Mouse (Mus musculus): ENCODE data around the gene Rhot2. TPM values are rescaled to one million over a fixed set of nuclear protein-coding genes. Genes with fewer than 3 reads are reported as not detected.

Gene Rhot2
- polyA plus RNA-seq, 1 experiment = 206 TPM

- Histone ChIP-seq H3K4me3 (ENCODE audit: control insufficient read depth, insufficient read depth, low read length) (peak within 1 kb of the TSS; percentile 95), H3K27me3 (ENCODE audit: control insufficient read depth, insufficient read depth, low read length) (no peaks in the 10 kb centered on the region), H3K27ac (ENCODE audit: control insufficient read depth, insufficient read depth, low read length) (no peak within 1 kb of the TSS), H3K4me1 (replicated peaks; ENCODE audit: control insufficient read depth, insufficient read depth, low read length) (peaks cover 31% of the 10 kb centered on the region), H3K36me3 (ENCODE audit: control insufficient read depth, insufficient read depth, low read length) (no peaks in the 10 kb centered on the region)
- peak; percentile 94 for DNase-seq
- WGBS = under 1% methylated on average over 35 of the region's 35 CpGs
- TF ChIP-seq CTCF (IDR thresholded peaks at IDR 0.05; ENCODE audit: borderline replicate concordance, control insufficient read depth, extremely low read depth, insufficient read depth, low read length, poor library complexity) (0 out of 2 replicates have a peak, but pooled peaks have one; percentile 35), POLR2A (IDR thresholded peaks at IDR 0.05; ENCODE audit: control insufficient read depth, extremely low read depth, insufficient read depth, low read length, poor library complexity) (peak; percentile 73)
These were observed 47.7 kb downstream of the Rhot2 start, which contains the start of gene Metrn for GRCm38 (mm10) chr17:25796951-25797369. Gene Metrn, minus strand, starts transcription at chr17:25797136.

GRCm38 (mm10) chr17:25796211-25796771, 48.4 kb downstream of the Rhot2 start:
- no peak for TF ChIP-seq POLR2A (IDR thresholded peaks at IDR 0.05; ENCODE audit: control insufficient read depth, extremely low read depth, insufficient read depth, low read length, poor library complexity)
- no peak for TF ChIP-seq CTCF (IDR thresholded peaks at IDR 0.05; ENCODE audit: borderline replicate concordance, control insufficient read depth, extremely low read depth, insufficient read depth, low read length, poor library complexity)
- Histone ChIP-seq H3K4me1 (replicated peaks; ENCODE audit: control insufficient read depth, insufficient read depth, low read length) (peaks cover 36% of the 10 kb centered on the region), H3K4me3 (ENCODE audit: control insufficient read depth, insufficient read depth, low read length) (peak overlapping the region; percentile 95), H3K27me3 (ENCODE audit: control insufficient read depth, insufficient read depth, low read length) (no peaks in the 10 kb centered on the region), H3K36me3 (ENCODE audit: control insufficient read depth, insufficient read depth, low read length) (no peaks in the 10 kb centered on the region), H3K27ac (ENCODE audit: control insufficient read depth, insufficient read depth, low read length) (no peak overlapping the region)
- WGBS = under 1% methylated on average over 37 of the region's 37 CpGs
- DNase-seq = peak; percentile 34

GRCm38 (mm10) chr17:25795609-25796092, 49.0 kb downstream of the Rhot2 start, which contains the start of gene AC134908.4:
Gene AC134908.4, minus strand, starts transcription at chr17:25795659.
- Histone ChIP-seq H3K36me3 (ENCODE audit: control insufficient read depth, insufficient read depth, low read length) (no peaks in the 10 kb centered on the region), H3K4me1 (replicated peaks; ENCODE audit: control insufficient read depth, insufficient read depth, low read length) (peaks cover 38% of the 10 kb centered on the region), H3K27ac (ENCODE audit: control insufficient read depth, insufficient read depth, low read length) (no peak within 1 kb of the TSS), H3K27me3 (ENCODE audit: control insufficient read depth, insufficient read depth, low read length) (no peaks in the 10 kb centered on the region), H3K4me3 (ENCODE audit: control insufficient read depth, insufficient read depth, low read length) (peak within 1 kb of the TSS; percentile 95)
- TF ChIP-seq POLR2A (IDR thresholded peaks at IDR 0.05; ENCODE audit: control insufficient read depth, extremely low read depth, insufficient read depth, low read length, poor library complexity) (no peak), CTCF (IDR thresholded peaks at IDR 0.05; ENCODE audit: borderline replicate concordance, control insufficient read depth, extremely low read depth, insufficient read depth, low read length, poor library complexity) (no peak)
- no peak for DNase-seq
- WGBS = 67% methylated on average over 6 of the region's 6 CpGs

- TF ChIP-seq CTCF (IDR thresholded peaks at IDR 0.05; ENCODE audit: borderline replicate concordance, control insufficient read depth, extremely low read depth, insufficient read depth, low read length, poor library complexity) (no peak), POLR2A (IDR thresholded peaks at IDR 0.05; ENCODE audit: control insufficient read depth, extremely low read depth, insufficient read depth, low read length, poor library complexity) (no peak)
- Histone ChIP-seq H3K4me3 (ENCODE audit: control insufficient read depth, insufficient read depth, low read length) (no peak overlapping the region), H3K27me3 (ENCODE audit: control insufficient read depth, insufficient read depth, low read length) (no peaks in the 10 kb centered on the region), H3K27ac (ENCODE audit: control insufficient read depth, insufficient read depth, low read length) (no peak overlapping the region), H3K36me3 (ENCODE audit: control insufficient read depth, insufficient read depth, low read length) (no peaks in the 10 kb centered on the region), H3K4me1 (replicated peaks; ENCODE audit: control insufficient read depth, insufficient read depth, low read length) (peaks cover 38% of the 10 kb centered on the region)
- WGBS = 96% methylated on average over 17 of the region's 17 CpGs
- DNase-seq = no peak
These were observed 49.7 kb downstream of the Rhot2 start for GRCm38 (mm10) chr17:25794998-25795397.

GRCm38 (mm10) chr17:25794197-25794596, 50.5 kb downstream of the Rhot2 start:
- Histone ChIP-seq H3K27ac (ENCODE audit: control insufficient read depth, insufficient read depth, low read length) (no peak overlapping the region), H3K27me3 (ENCODE audit: control insufficient read depth, insufficient read depth, low read length) (no peaks in the 10 kb centered on the region), H3K36me3 (ENCODE audit: control insufficient read depth, insufficient read depth, low read length) (no peaks in the 10 kb centered on the region), H3K4me3 (ENCODE audit: control insufficient read depth, insufficient read depth, low read length) (no peak overlapping the region), H3K4me1 (replicated peaks; ENCODE audit: control insufficient read depth, insufficient read depth, low read length) (peaks cover 38% of the 10 kb centered on the region)
- DNase-seq = no peak
- WGBS = 94% methylated on average over 13 of the region's 13 CpGs
- TF ChIP-seq POLR2A (IDR thresholded peaks at IDR 0.05; ENCODE audit: control insufficient read depth, extremely low read depth, insufficient read depth, low read length, poor library complexity) (no peak), CTCF (IDR thresholded peaks at IDR 0.05; ENCODE audit: borderline replicate concordance, control insufficient read depth, extremely low read depth, insufficient read depth, low read length, poor library complexity) (no peak)

GRCm38 (mm10) chr17:25792615-25793014, 52.0 kb downstream of the Rhot2 start, which contains the start of gene Fam173a:
Gene Fam173a, minus strand, starts transcription at chr17:25792901.
- H3K4me1 ChIP-seq (replicated peaks; ENCODE audit: control insufficient read depth, insufficient read depth, low read length) = peaks cover 38% of the 10 kb centered on the region
- H3K4me3 ChIP-seq (ENCODE audit: control insufficient read depth, insufficient read depth, low read length) = peak within 1 kb of the TSS; percentile 57
- DNase-seq = peak; percentile 85
- H3K27ac ChIP-seq (ENCODE audit: control insufficient read depth, insufficient read depth, low read length) = peak within 1 kb of the TSS; percentile 81
- 0% methylated on average over 14 of the region's 14 CpGs for WGBS
- no peaks in the 10 kb centered on the region for H3K27me3 ChIP-seq (ENCODE audit: control insufficient read depth, insufficient read depth, low read length)
- H3K36me3 ChIP-seq (ENCODE audit: control insufficient read depth, insufficient read depth, low read length) = no peaks in the 10 kb centered on the region
- TF ChIP-seq CTCF (IDR thresholded peaks at IDR 0.05; ENCODE audit: borderline replicate concordance, control insufficient read depth, extremely low read depth, insufficient read depth, low read length, poor library complexity) = 0 out of 2 replicates have a peak, but pooled peaks have one; percentile 39
- 0 out of 2 replicates have a peak, but pooled peaks have one; percentile 28 for TF ChIP-seq POLR2A (IDR thresholded peaks at IDR 0.05; ENCODE audit: control insufficient read depth, extremely low read depth, insufficient read depth, low read length, poor library complexity)
